Mouse (Mus musculus) cerebellum, adult (tissue): ENCODE measurements around the gene Slc12a6.
"Not testable (repeated sequence)": the region's sequence is repeated elsewhere in the genome, so short reads cannot be mapped to it uniquely, and the experiment has no call there.

ENCODE experiments used
- ATAC-seq: cut with Nextera tagmentation; 2 replicates; pipeline ENCODE4 v1.9.2; 2017; ENCODE audit warnings: mild to moderate bottlenecking, moderate library complexity, mixed read lengths; ENCODE audit not compliant: insufficient number of reproducible peaks, low FRiP score, low TSS enrichment

The Slc12a6 gene

GRCm38 (mm10) chr2:112261748-112262653, 3.6 kb upstream of the Slc12a6 start, which contains the start of gene Nop10:
Gene Nop10, plus strand, starts transcription at chr2:112261926.
- peak; percentile 78 for ATAC-seq

GRCm38 (mm10) chr2:112262779-112263295, 2.8 kb upstream of the Slc12a6 start:
- ATAC-seq, result no peak

- ATAC-seq, result no peak
These were observed 1.3 kb upstream of the Slc12a6 start for GRCm38 (mm10) chr2:112264364-112264763.

GRCm38 (mm10) chr2:112266242-112266592, 592 bp downstream of the Slc12a6 start, which contains the start of gene Gm21985:
Gene Gm21985, plus strand, starts transcription at chr2:112266314.
- peak; percentile 12 for ATAC-seq

GRCm38 (mm10) chr2:112266780-112267179, 1.2 kb downstream of the Slc12a6 start:
- no peak for ATAC-seq

GRCm38 (mm10) chr2:112267547-112268269, 2.1 kb downstream of the Slc12a6 start:
- ATAC-seq, result no peak

GRCm38 (mm10) chr2:112270011-112270410, 4.4 kb downstream of the Slc12a6 start:
- ATAC-seq, result no peak

- ATAC-seq, result no peak
These were observed 7.3 kb downstream of the Slc12a6 start for GRCm38 (mm10) chr2:112272909-112273308.

GRCm38 (mm10) chr2:112273474-112273873, 7.8 kb downstream of the Slc12a6 start:
- ATAC-seq, result no peak

GRCm38 (mm10) chr2:112276870-112277269, 11.2 kb downstream of the Slc12a6 start:
- ATAC-seq, result no peak

- ATAC-seq, result no peak
These were observed 17.2 kb downstream of the Slc12a6 start for GRCm38 (mm10) chr2:112282846-112283245.

GRCm38 (mm10) chr2:112284363-112285030, 18.9 kb downstream of the Slc12a6 start:
- peak; percentile 70; the same call in 1 of the 2 replicates for ATAC-seq

GRCm38 (mm10) chr2:112285031-112285390, 19.4 kb downstream of the Slc12a6 start:
- no peak for ATAC-seq

GRCm38 (mm10) chr2:112286062-112286461, 20.4 kb downstream of the Slc12a6 start:
- ATAC-seq, result not testable (repeated sequence)

GRCm38 (mm10) chr2:112287059-112287458, 21.4 kb downstream of the Slc12a6 start:
- ATAC-seq, result no peak

- no peak for ATAC-seq
These were observed 23.9 kb downstream of the Slc12a6 start for GRCm38 (mm10) chr2:112289507-112289906.

- ATAC-seq, result peak; percentile 60; the same call in 1 of the 2 replicates
These were observed 27.2 kb downstream of the Slc12a6 start for GRCm38 (mm10) chr2:112292823-112293222.

GRCm38 (mm10) chr2:112296211-112296610, 30.6 kb downstream of the Slc12a6 start:
- ATAC-seq, result no peak

- no peak for ATAC-seq
These were observed 32.6 kb downstream of the Slc12a6 start for GRCm38 (mm10) chr2:112298221-112298620.

GRCm38 (mm10) chr2:112308671-112309070, 43.0 kb downstream of the Slc12a6 start:
- ATAC-seq, result no peak
